Mouse (Mus musculus) stomach, embryonic 14.5 days (tissue): ENCODE results near the gene 3110009E18Rik. TPM values are rescaled to one million over a fixed set of nuclear protein-coding genes. Genes with fewer than 3 reads are reported as not detected.

Source experiments
- ATAC-seq: fragments of 200-750 bp; cut with Nextera tagmentation; 2 replicates; pipeline ENCODE4 v1.8.0; 2017; ENCODE audit warnings: low read depth, moderate TSS enrichment; ENCODE audit not compliant: insufficient number of reproducible peaks, insufficient read depth, low FRiP score
- H3K27ac ChIP-seq: fragments of 300-500 bp; sonication (generic); 2 replicates; pipeline ENCODE4 v1.5.1; 2014; ENCODE audit warnings: mild to moderate bottlenecking, low read length, moderate library complexity, mixed read lengths
- H3K27me3 ChIP-seq: fragments of 300-500 bp; sonication (generic); 2 replicates; pipeline ENCODE4 v1.6.1; 2014; ENCODE audit warnings: low read length, control low read depth, mixed read lengths; ENCODE audit not compliant: control insufficient read depth, insufficient read depth
- H3K36me3 ChIP-seq: fragments of 300-500 bp; sonication (generic); 2 replicates; pipeline ENCODE4 v1.6.1; 2014; ENCODE audit warnings: mild to moderate bottlenecking, control low read depth, low read length, moderate library complexity, mixed read lengths; ENCODE audit not compliant: control insufficient read depth, insufficient read depth
- H3K4me1 ChIP-seq: fragments of 300-500 bp; sonication (generic); 2 replicates; pipeline ENCODE4 v1.6.1; 2014; ENCODE audit warnings: low read length, control low read depth, mixed read lengths; ENCODE audit not compliant: control insufficient read depth, insufficient read depth
- H3K4me2 ChIP-seq: fragments of 300-500 bp; sonication (generic); replicated peaks from 2 replicates; pipeline ENCODE4 v1.6.1; 2014; ENCODE audit warnings: low read depth, low read length, control low read depth
- H3K4me3 ChIP-seq: fragments of 300-500 bp; sonication (generic); 2 replicates; pipeline ENCODE4 v1.5.1; 2014; ENCODE audit warnings: low read depth, low read length, control low read depth
- H3K9ac ChIP-seq: fragments of 300-500 bp; sonication (generic); replicated peaks from 2 replicates; pipeline ENCODE4 v1.6.1; 2014; ENCODE audit warnings: low read depth, mild to moderate bottlenecking, control low read depth, low read length, moderate library complexity, mixed read lengths
- H3K9me3 ChIP-seq: fragments of 300-500 bp; sonication (generic); 2 replicates; pipeline ENCODE4 v1.6.1; 2016; ENCODE audit warnings: low read depth, low read length, control low read depth; ENCODE audit not compliant: control insufficient read depth
- WGBS: fragments of 180-500 bp; shearing (Covaris S2); extraction: QIAGEN DNeasy Blood & Tissue Kit; methylation state at CpG from one replicate; pipeline ENCODE4 v1.1.7; 2014; 5-methylcytosine and 5-hydroxymethylcytosine counted together
- polyA plus RNA-seq: library from polyadenylated mRNA; unstranded; fragments of >200 nt; fragmentation: Nextera tagmentation; extraction: Ambion mirVana; gene quantifications from 2 replicates; pipeline ENCODE4 v1.2.1, GENCODE M21; 2014

3110009E18Rik gene
- polyA plus RNA-seq, 1 experiment from 2014 or later: 22.4 TPM

GRCm38 (mm10) chr1:120198151-120198550, 77.2 kb downstream of the 3110009E18Rik start:
- Histone ChIP-seq H3K4me3 (no peak overlapping the region), H3K4me1 (no peaks in the 10 kb centered on the region), H3K27ac (no peak overlapping the region), H3K4me2 (no peak overlapping the region), H3K9me3 (no peaks in the 10 kb centered on the region), H3K36me3 (no peaks in the 10 kb centered on the region), H3K9ac (no peak overlapping the region), H3K27me3 (no peaks in the 10 kb centered on the region)
- WGBS: 53% methylated on average over 3 of the region's 3 CpGs
- no peak for ATAC-seq

GRCm38 (mm10) chr1:120198942-120199341, 78.0 kb downstream of the 3110009E18Rik start:
- H3K4me3 ChIP-seq: no peak overlapping the region
- H3K9me3 ChIP-seq: no peaks in the 10 kb centered on the region
- H3K4me2 ChIP-seq: no peak overlapping the region
- no peaks in the 10 kb centered on the region for H3K36me3 ChIP-seq
- ATAC-seq: no peak
- H3K27ac ChIP-seq: no peak overlapping the region
- WGBS: 77% methylated on average over 4 of the region's 4 CpGs
- no peaks in the 10 kb centered on the region for H3K4me1 ChIP-seq
- no peaks in the 10 kb centered on the region for H3K27me3 ChIP-seq
- H3K9ac ChIP-seq: no peak overlapping the region

GRCm38 (mm10) chr1:120202542-120202941, 81.6 kb downstream of the 3110009E18Rik start:
- Histone ChIP-seq H3K27ac (no peak overlapping the region), H3K27me3 (no peaks in the 10 kb centered on the region), H3K9me3 (no peaks in the 10 kb centered on the region), H3K36me3 (no peaks in the 10 kb centered on the region), H3K4me2 (no peak overlapping the region), H3K9ac (no peak overlapping the region), H3K4me1 (no peaks in the 10 kb centered on the region), H3K4me3 (no peak overlapping the region)
- no peak for ATAC-seq
- whole genome bisulfite sequencing: 73% methylated on average over 3 of the region's 3 CpGs

- no peak for ATAC-seq
- H3K27ac ChIP-seq: no peak overlapping the region
- WGBS: 67% methylated on average over 5 of the region's 5 CpGs
- no peak overlapping the region for H3K4me2 ChIP-seq
- no peak overlapping the region for H3K9ac ChIP-seq
- H3K4me1 ChIP-seq: no peaks in the 10 kb centered on the region
- no peaks in the 10 kb centered on the region for H3K9me3 ChIP-seq
- H3K27me3 ChIP-seq: no peaks in the 10 kb centered on the region
- no peak overlapping the region for H3K4me3 ChIP-seq
- H3K36me3 ChIP-seq: no peaks in the 10 kb centered on the region
Measured at GRCm38 (mm10) chr1:120203836-120204235, 82.8 kb downstream of the 3110009E18Rik start.

- no peak overlapping the region for H3K9ac ChIP-seq
- no peak for ATAC-seq
- WGBS: 57% methylated on average over 1 of the region's 1 CpGs
- H3K27me3 ChIP-seq: no peaks in the 10 kb centered on the region
- H3K9me3 ChIP-seq: no peaks in the 10 kb centered on the region
- no peak overlapping the region for H3K4me3 ChIP-seq
- H3K4me1 ChIP-seq: no peaks in the 10 kb centered on the region
- no peak overlapping the region for H3K4me2 ChIP-seq
- no peak overlapping the region for H3K27ac ChIP-seq
- H3K36me3 ChIP-seq: no peaks in the 10 kb centered on the region
Measured at GRCm38 (mm10) chr1:120204834-120205233, 83.8 kb downstream of the 3110009E18Rik start.

- H3K36me3 ChIP-seq: no peaks in the 10 kb centered on the region
- no peaks in the 10 kb centered on the region for H3K9me3 ChIP-seq
- no peaks in the 10 kb centered on the region for H3K4me1 ChIP-seq
- H3K9ac ChIP-seq: no peak overlapping the region
- no peak overlapping the region for H3K27ac ChIP-seq
- H3K27me3 ChIP-seq: no peaks in the 10 kb centered on the region
- H3K4me3 ChIP-seq: no peak overlapping the region
- no peak for ATAC-seq
- H3K4me2 ChIP-seq: no peak overlapping the region
- WGBS: 71% methylated on average over 6 of the region's 6 CpGs
Measured at GRCm38 (mm10) chr1:120207568-120207967, 86.6 kb downstream of the 3110009E18Rik start.

- Histone ChIP-seq H3K4me2 (no peak overlapping the region), H3K27me3 (no peaks in the 10 kb centered on the region), H3K4me3 (no peak overlapping the region), H3K9ac (no peak overlapping the region), H3K4me1 (no peaks in the 10 kb centered on the region), H3K9me3 (no peaks in the 10 kb centered on the region), H3K27ac (no peak overlapping the region), H3K36me3 (no peaks in the 10 kb centered on the region)
- no peak for ATAC-seq
- WGBS: 87% methylated on average over 11 of the region's 11 CpGs
Measured at GRCm38 (mm10) chr1:120208502-120209230, 87.7 kb downstream of the 3110009E18Rik start.

- H3K9me3 ChIP-seq: no peaks in the 10 kb centered on the region
- 62% methylated on average over 6 of the region's 6 CpGs for WGBS
- no peaks in the 10 kb centered on the region for H3K4me1 ChIP-seq
- no peaks in the 10 kb centered on the region for H3K36me3 ChIP-seq
- ATAC-seq: no peak
- H3K9ac ChIP-seq: no peak overlapping the region
- no peaks in the 10 kb centered on the region for H3K27me3 ChIP-seq
- H3K27ac ChIP-seq: no peak overlapping the region
- H3K4me2 ChIP-seq: no peak overlapping the region
- H3K4me3 ChIP-seq: no peak overlapping the region
Measured at GRCm38 (mm10) chr1:120220841-120221240, 99.9 kb downstream of the 3110009E18Rik start.

GRCm38 (mm10) chr1:120221285-120221684, 100.3 kb downstream of the 3110009E18Rik start:
- WGBS: 38% methylated on average over 2 of the region's 2 CpGs
- H3K4me1 ChIP-seq: no peaks in the 10 kb centered on the region
- H3K9me3 ChIP-seq: no peaks in the 10 kb centered on the region
- H3K27me3 ChIP-seq: no peaks in the 10 kb centered on the region
- no peak overlapping the region for H3K27ac ChIP-seq
- H3K36me3 ChIP-seq: no peaks in the 10 kb centered on the region
- no peak overlapping the region for H3K9ac ChIP-seq
- H3K4me2 ChIP-seq: no peak overlapping the region
- no peak overlapping the region for H3K4me3 ChIP-seq
- ATAC-seq: no peak
